Mouse (Mus musculus) gastrocnemius, adult 2 months (tissue): Measurements from ENCODE around the gene Pon1. TPM values are rescaled to one million over a fixed set of nuclear protein-coding genes. Genes with fewer than 3 reads are reported as not detected.
"Not testable (repeated sequence)": the region's sequence is repeated elsewhere in the genome, so short reads cannot be mapped to it uniquely, and the experiment has no call there.

Experiments
- DNase-seq: peaks from one replicate; pipeline ENCODE4 v3.0.0; 2022
- H3K27ac ChIP-seq: fragments of 200-600 bp; 2 replicates; pipeline ENCODE4 v1.8.1; 2022; ENCODE audit warnings: mild to moderate bottlenecking
- H3K4me3 ChIP-seq: fragments of 200-600 bp; 2 replicates; pipeline ENCODE4 v1.8.1; 2022; ENCODE audit warnings: mild to moderate bottlenecking, moderate library complexity
- CTCF ChIP-seq: fragments of 200-600 bp; IDR thresholded peaks from 2 replicates; pipeline ENCODE4 v1.8.1; 2022; ENCODE audit warnings: antibody characterized with exemption, mild to moderate bottlenecking, moderate library complexity
- intact Hi-C: fragments of 180-260 bp; cut with DNase I; formaldehyde crosslinking; loops from one replicate; pipeline ENCODE4 v1.15.1; 2025
- long read RNA-seq, 2 experiments: library from polyadenylated mRNA; stranded (forward); transcript quantifications; one replicate each; pipeline ENCODE4 v2.0.0; 2021
- total RNA-seq, 2 experiments: library from RNA; stranded (reverse); gene quantifications; 2 replicates each; pipeline ENCODE4 v1.2.3; 2021

Pon1 gene
- under 1 TPM in 1 of 2 experiments, not detected in 1; 0.31 TPM for total RNA-seq
- long read RNA-seq, experiment 1, result 0 reads
- long read RNA-seq, experiment 2, result 0 reads

- no peak within 1 kb of the TSS for H3K27ac ChIP-seq
- intact Hi-C loops, result no loop called here
- no peak within 1 kb of the TSS for H3K4me3 ChIP-seq
- DNase-seq, result no peak
- no peak for TF ChIP-seq CTCF
Observed at GRCm38 (mm10) chr6:5193693-5194092, at the start of gene Pon1. TSS of gene Pon1 (minus strand) at chr6:5193946.

GRCm38 (mm10) chr6:5238799-5239198, 45.1 kb upstream of the Pon1 start:
- intact Hi-C loops, result no loop called here
- Histone ChIP-seq H3K27ac (no peak overlapping the region), H3K4me3 (no peak overlapping the region)
- no peak for TF ChIP-seq CTCF
- no peak for DNase-seq

GRCm38 (mm10) chr6:5237510-5237909, 43.8 kb upstream of the Pon1 start:
- Histone ChIP-seq H3K4me3 (no peak overlapping the region), H3K27ac (no peak overlapping the region)
- DNase-seq, result no peak
- no peak for TF ChIP-seq CTCF
- intact Hi-C loops, result no loop called here

GRCm38 (mm10) chr6:5236843-5237371, 43.2 kb upstream of the Pon1 start:
- Histone ChIP-seq H3K4me3 (no peak overlapping the region), H3K27ac (no peak overlapping the region)
- no peak for TF ChIP-seq CTCF
- intact Hi-C loops, result no loop called here
- no peak for DNase-seq

DNA sequence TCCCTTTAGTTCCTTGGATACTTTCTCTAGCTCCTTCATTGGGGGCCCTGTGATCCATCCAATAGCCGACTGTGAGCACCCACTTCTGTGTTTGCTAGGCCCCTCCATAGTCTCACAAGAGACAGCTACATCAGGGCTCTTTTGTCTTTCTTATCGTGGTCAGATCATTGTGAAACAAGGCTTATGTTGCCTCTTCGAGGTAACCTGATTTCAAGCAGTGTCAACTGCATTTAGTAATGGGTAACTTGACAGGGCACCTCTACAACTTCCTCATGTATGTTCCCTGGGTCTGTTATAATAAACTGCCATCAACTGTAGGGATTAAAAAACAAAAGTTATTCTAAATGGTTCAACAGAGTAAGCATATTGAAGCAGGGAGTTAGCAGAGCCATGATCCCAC, 40.8 kb upstream of the Pon1 start:
- Histone ChIP-seq H3K27ac (no peak overlapping the region), H3K4me3 (no peak overlapping the region)
- DNase-seq, result no peak
- no peak for TF ChIP-seq CTCF
- intact Hi-C loops, result no loop called here

DNA sequence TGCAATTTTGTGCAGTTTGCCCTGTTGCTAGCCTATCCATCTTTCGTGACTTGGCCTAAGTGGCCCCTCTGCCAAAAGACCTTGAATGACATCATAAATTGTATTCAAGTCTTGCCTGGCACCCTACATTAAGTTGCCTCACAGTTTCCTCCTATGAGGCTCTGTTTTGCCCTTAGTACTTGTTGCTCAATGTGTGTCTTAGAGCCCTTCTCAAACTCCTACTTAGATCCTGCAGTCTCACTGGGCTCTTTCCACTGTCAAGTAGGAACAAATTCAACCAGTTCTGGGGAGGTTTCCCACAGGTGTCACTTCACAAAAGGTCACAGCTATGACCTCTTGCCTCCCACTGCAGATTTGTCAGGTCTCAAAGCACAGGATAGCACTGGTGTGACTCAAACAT, 40.1 kb upstream of the Pon1 start:
- DNase-seq, result no peak
- H3K27ac ChIP-seq, result no peak overlapping the region
- H3K4me3 ChIP-seq, result no peak overlapping the region
- intact Hi-C loops, result no loop called here
- TF ChIP-seq CTCF, result no peak

GRCm38 (mm10) chr6:5232022-5232421, 38.3 kb upstream of the Pon1 start:
- Histone ChIP-seq H3K27ac (no peak overlapping the region), H3K4me3 (no peak overlapping the region)
- intact Hi-C loops, result no loop called here
- no peak for TF ChIP-seq CTCF
- no peak for DNase-seq

DNA sequence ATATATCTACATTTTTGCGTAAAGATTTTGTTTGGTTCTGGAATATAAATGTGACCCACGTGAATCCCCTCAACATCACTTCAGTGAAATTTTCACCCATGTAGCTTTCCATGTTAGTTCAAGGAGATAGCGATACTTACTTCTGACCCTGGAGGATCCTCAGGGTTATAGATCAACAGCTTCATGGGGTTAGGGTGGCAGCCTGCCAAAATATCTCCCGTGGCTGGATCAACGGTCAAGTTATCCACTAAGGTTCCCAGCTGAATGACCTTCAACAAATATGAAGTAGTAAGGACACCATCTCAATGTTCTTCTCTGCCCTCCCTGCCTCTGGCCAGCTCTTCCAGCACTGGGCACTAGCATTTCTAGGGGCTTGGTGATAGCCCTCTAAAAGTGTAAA, 36.5 kb upstream of the Pon1 start:
- TF ChIP-seq CTCF, result no peak
- intact Hi-C loops, result no loop called here
- Histone ChIP-seq H3K27ac (no peak overlapping the region), H3K4me3 (no peak overlapping the region)
- DNase-seq, result no peak

- H3K4me3 ChIP-seq, intact Hi-C loops, H3K27ac ChIP-seq, DNase-seq: not testable (repeated sequence)
Observed at GRCm38 (mm10) chr6:5223551-5223950, 29.8 kb upstream of the Pon1 start.

GRCm38 (mm10) chr6:5222080-5222479, 28.3 kb upstream of the Pon1 start:
- intact Hi-C loops, result no loop called here
- H3K27ac ChIP-seq, result no peak overlapping the region
- no peak for DNase-seq
- TF ChIP-seq CTCF, result no peak
- no peak overlapping the region for H3K4me3 ChIP-seq

- no peak for DNase-seq
- no peak overlapping the region for H3K27ac ChIP-seq
- intact Hi-C loops, result no loop called here
- no peak overlapping the region for H3K4me3 ChIP-seq
- TF ChIP-seq CTCF, result no peak
Observed at GRCm38 (mm10) chr6:5218190-5218589, 24.4 kb upstream of the Pon1 start.

DNA sequence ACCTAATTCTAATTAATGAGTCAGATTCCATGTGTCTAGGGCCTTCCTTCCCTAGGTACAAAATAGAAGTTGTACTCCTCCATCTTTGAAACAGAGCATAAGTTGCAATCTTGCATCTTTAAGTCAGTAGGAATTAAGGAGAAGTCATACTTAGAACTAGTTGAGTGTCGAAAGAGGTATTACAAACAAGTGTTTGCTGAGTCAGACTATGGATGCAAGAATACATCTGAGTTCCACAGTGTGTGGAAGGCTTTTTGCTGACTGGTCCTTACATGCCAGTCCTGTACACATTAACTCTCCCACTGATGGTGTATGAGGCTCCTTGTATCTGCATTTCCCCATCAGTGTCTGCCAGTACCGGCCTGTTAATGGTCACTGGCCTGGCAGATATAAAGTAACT, 14.1 kb upstream of the Pon1 start:
- intact Hi-C loops, result no loop called here
- no peak for DNase-seq
- Histone ChIP-seq H3K4me3 (no peak overlapping the region), H3K27ac (no peak overlapping the region)
- no peak for TF ChIP-seq CTCF

GRCm38 (mm10) chr6:5199916-5200315, 6.2 kb upstream of the Pon1 start:
- TF ChIP-seq CTCF, result no peak
- Histone ChIP-seq H3K27ac (no peak overlapping the region), H3K4me3 (no peak overlapping the region)
- no peak for DNase-seq
- intact Hi-C loops, result no loop called here

- Histone ChIP-seq H3K4me3 (no peak overlapping the region), H3K27ac (no peak overlapping the region)
- DNase-seq, result no peak
- no peak for TF ChIP-seq CTCF
- intact Hi-C loops, result no loop called here
Observed at GRCm38 (mm10) chr6:5199376-5199905, 5.7 kb upstream of the Pon1 start.

- intact Hi-C loops, result no loop called here
- no peak for DNase-seq
- no peak for TF ChIP-seq CTCF
- Histone ChIP-seq H3K4me3 (no peak overlapping the region), H3K27ac (no peak overlapping the region)
Observed at GRCm38 (mm10) chr6:5198590-5198989, 4.8 kb upstream of the Pon1 start.
